Mouse (Mus musculus): ENCODE measurements around the gene 4833427G06Rik. TPM values are rescaled to one million over a fixed set of nuclear protein-coding genes. Genes with fewer than 3 reads are reported as not detected.

The 4833427G06Rik gene
- not detected for total RNA-seq (2023)

GRCm38 (mm10) chr9:51101756-51102425, at the start of gene 4833427G06Rik:
Gene 4833427G06Rik (minus strand): TSS chr9:51102078.

GRCm38 (mm10) chr9:51076979-51077315, 24.9 kb downstream of the 4833427G06Rik start, which contains the start of gene Layn:
Gene Layn (minus strand): TSS chr9:51077094.

DNA sequence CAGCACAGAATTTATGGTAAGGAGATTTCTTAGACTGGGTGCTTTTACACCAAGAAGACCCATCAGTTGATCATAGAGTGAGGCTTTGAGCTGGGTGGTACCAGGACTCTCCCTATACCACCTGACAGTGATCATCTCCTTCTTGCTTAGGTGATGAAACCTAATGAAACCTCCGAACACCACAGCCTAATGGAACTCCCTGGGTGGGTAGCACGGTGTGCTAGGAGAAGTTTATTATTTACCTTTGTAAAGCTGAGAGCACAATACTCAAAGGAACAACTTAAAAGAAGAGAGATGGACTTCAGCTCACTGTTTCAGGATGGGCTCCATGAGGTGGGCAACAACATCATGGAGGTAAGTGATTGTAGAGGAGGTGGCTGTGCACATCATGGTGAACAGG, 41.3 kb downstream of the 4833427G06Rik start, which contains the start of gene Btg4:
Gene Btg4, plus strand, starts transcription at position 301 of the 400 bp plus-strand sequence.

Other genes with a start within 250 kb of the 4833427G06Rik start
- 10 to 100 TPM; 44.5 to 47.0 TPM for gene Sik2, start 93.0 kb downstream of the 4833427G06Rik start, total RNA-seq (2023)
- not detected for gene Btg4, start 41.2 kb downstream of the 4833427G06Rik start, total RNA-seq (2023)
- gene Layn, start 25.0 kb downstream of the 4833427G06Rik start, total RNA-seq (2023), result 1 to 10 TPM; 4.8 to 5.8 TPM
- gene Gm32742, start 63.4 kb upstream of the 4833427G06Rik start, total RNA-seq (2023), result not detected
- 1 to 10 TPM; 2.9 to 3.1 TPM for gene Pou2af1, start 111.6 kb upstream of the 4833427G06Rik start, total RNA-seq (2023)
- not detected for gene Colca2, start 176.5 kb upstream of the 4833427G06Rik start, total RNA-seq (2023)
- gene 1810046K07Rik, start 226.8 kb upstream of the 4833427G06Rik start, total RNA-seq (2023), result not detected

Data from neutrophil, adult 83 days (primary cell).